In genomic region chr2:142698650-142699049, GRCm38 (mm10) we compare ENCODE assay signal across 8 mouse cellular contexts.
DNase-seq lines count a peak whose midpoint lies in the region; ATAC-seq and TF ChIP-seq lines count a peak whose summit lies in the region.

No protein-coding gene starts in this region.

- no peak overlapping the region for H3K4me3 ChIP-seq in forebrain, postnatal 0 days (ENCODE audit: low read depth, low read length)
- no peak overlapping the region for H3K4me3 ChIP-seq in layer of hippocampus, adult 2 months
- H3K4me3 ChIP-seq in stomach, postnatal 0 days (ENCODE audit: low read depth, low read length), result no peak overlapping the region

- TF ChIP-seq CTCF in forebrain, postnatal 0 days (IDR thresholded peaks at IDR 0.05; ENCODE audit: low read depth), result no peak
- no peak for TF ChIP-seq CTCF in layer of hippocampus, adult 2 months (conservative IDR thresholded peaks at IDR 0.05)
- TF ChIP-seq CTCF in stomach, postnatal 0 days (IDR thresholded peaks at IDR 0.05; ENCODE audit: low read depth), result no peak

- no peaks in the 10 kb centered on the region for H3K9me3 ChIP-seq in forebrain, postnatal 0 days (ENCODE audit: low read length)
- no peaks in the 10 kb centered on the region for H3K9me3 ChIP-seq in stomach, postnatal 0 days (ENCODE audit: control insufficient read depth, low read length)

- no peaks in the 10 kb centered on the region for H3K36me3 ChIP-seq in forebrain, postnatal 0 days (ENCODE audit: insufficient read depth)
- H3K36me3 ChIP-seq in stomach, postnatal 0 days (ENCODE audit: control insufficient read depth, insufficient read depth, low read length), result no peaks in the 10 kb centered on the region

- TF ChIP-seq EP300 in stomach, postnatal 0 days (optimal IDR thresholded peaks at IDR 0.05), result no peak

- H3K4me1 ChIP-seq in forebrain, postnatal 0 days (ENCODE audit: insufficient read depth), result no peaks in the 10 kb centered on the region
- H3K4me1 ChIP-seq in stomach, postnatal 0 days (replicated peaks; ENCODE audit: control insufficient read depth, insufficient read depth), result no peaks in the 10 kb centered on the region

- H3K4me2 ChIP-seq in forebrain, postnatal 0 days (ENCODE audit: low read depth), result no peak overlapping the region
- no peak overlapping the region for H3K4me2 ChIP-seq in stomach, postnatal 0 days (replicated peaks; ENCODE audit: low read depth)

- WGBS in forebrain, postnatal 0 days, result 21% methylated on average over 3 of the region's 3 CpGs
- WGBS in stomach, postnatal 0 days, result 53% methylated on average over 3 of the region's 3 CpGs

- peak; percentile 31 for DNase-seq in kidney, adult 11 months
- no peak for DNase-seq in kidney, postnatal 4 days
- DNase-seq in brain, adult 2 months (ENCODE audit: low read depth, low spot score), result peak; percentile 83
- DNase-seq in forebrain, postnatal 0 days, result peak; percentile 65
- DNase-seq in layer of hippocampus, adult 2 months (ENCODE audit: low spot score in 2 of 2), result peak; percentile 30 to 44
- no peak for DNase-seq in thymus, postnatal 36 days
- DNase-seq in stomach, postnatal 0 days (ENCODE audit: low spot score), result no peak
- DNase-seq in MN1 (ENCODE audit: low spot score), result no peak

- no peak overlapping the region for H3K27ac ChIP-seq in forebrain, postnatal 0 days (ENCODE audit: low read depth, low read length)
- no peak overlapping the region for H3K27ac ChIP-seq in layer of hippocampus, adult 2 months
- no peak overlapping the region for H3K27ac ChIP-seq in stomach, postnatal 0 days (replicated peaks)

- ATAC-seq in forebrain, postnatal 0 days, result peak; percentile 76
- no peak for ATAC-seq in stomach, postnatal 0 days (ENCODE audit: low FRiP score, low TSS enrichment)

- no peaks in the 10 kb centered on the region for H3K27me3 ChIP-seq in forebrain, postnatal 0 days (ENCODE audit: insufficient read depth, low read length)
- H3K27me3 ChIP-seq in stomach, postnatal 0 days (ENCODE audit: control insufficient read depth, insufficient read depth, low read length), result no peaks in the 10 kb centered on the region

- no peak overlapping the region for H3K9ac ChIP-seq in forebrain, postnatal 0 days
- no peak overlapping the region for H3K9ac ChIP-seq in stomach, postnatal 0 days (ENCODE audit: low read length)

Comparison
In these comparisons a context has a peak if more than half of its experiments do, and no peak if none do; other contexts are left out.
1. DNase-seq: peak in kidney, adult 11 months (single experiment), brain, adult 2 months (single experiment), forebrain, postnatal 0 days (single experiment) and layer of hippocampus, adult 2 months (2 of 2); none in kidney, postnatal 4 days (0 of 2), thymus, postnatal 36 days (0 of 2), stomach, postnatal 0 days (single experiment) and MN1 (single experiment).